9 mouse cellular contexts compared by ENCODE assay signal in genomic region chr17:78603872-78604271, GRCm38 (mm10).
A peak's percentile ranks its signal among the peaks of the same experiment; 100 is the strongest.
DNase-seq lines count a peak whose midpoint lies in the region; ATAC-seq lines count a peak whose summit lies in the region.
"Had no signal": no experiment of that assay in that cellular context is flagged by ENCODE, and none has a peak within 500 bp of the region (broad histone marks: within the 10 kb centered on the region; RNA-seq: fewer than 3 reads in every experiment).

No protein-coding gene starts in this region.

- ATAC-seq in hindbrain, embryonic 13.5 days (ENCODE audit: low FRiP score) = peak; percentile 47; the same call in 1 of the 2 replicates
- 0 out of 2 replicates have a peak, but pooled peaks have one; percentile 30 for ATAC-seq in midbrain, embryonic 16.5 days

- H3K9ac ChIP-seq in hindbrain, embryonic 13.5 days = no peak overlapping the region
- H3K9ac ChIP-seq in midbrain, embryonic 16.5 days (ENCODE audit: low read depth, low read length) = no peak overlapping the region
- H3K9ac ChIP-seq: embryonic facial prominence, embryonic 12.5 days had no signal

- H3K4me1 ChIP-seq in hindbrain, embryonic 13.5 days (replicated peaks) = peaks cover 9% of the 10 kb centered on the region; the same call in 1 of the 2 replicates
- H3K4me1 ChIP-seq in midbrain, embryonic 16.5 days (ENCODE audit: control insufficient read depth, insufficient read depth, low read length) = no peaks in the 10 kb centered on the region
- H3K4me1 ChIP-seq: embryonic facial prominence, embryonic 12.5 days had no signal

- WGBS in hindbrain, embryonic 13.5 days = 34% methylated on average over 8 of the region's 8 CpGs
- 33% methylated on average over 8 of the region's 8 CpGs for WGBS in midbrain, embryonic 16.5 days

- no peak overlapping the region for H3K4me3 ChIP-seq in hindbrain, embryonic 13.5 days
- H3K4me3 ChIP-seq in midbrain, embryonic 16.5 days (ENCODE audit: low read depth, low read length) = no peak overlapping the region
- H3K4me3 ChIP-seq: embryonic facial prominence, embryonic 12.5 days had no signal

- H3K9me3 ChIP-seq in hindbrain, embryonic 13.5 days = no peaks in the 10 kb centered on the region
- no peaks in the 10 kb centered on the region for H3K9me3 ChIP-seq in midbrain, embryonic 16.5 days (replicated peaks; ENCODE audit: control insufficient read depth, low read length, poor library complexity, severe bottlenecking)
- H3K9me3 ChIP-seq: embryonic facial prominence, embryonic 12.5 days had no signal

- H3K4me2 ChIP-seq in hindbrain, embryonic 13.5 days = no peak overlapping the region
- peak overlapping the region; percentile 31; the same call in 1 of the 2 replicates for H3K4me2 ChIP-seq in midbrain, embryonic 16.5 days (ENCODE audit: low read length)
- H3K4me2 ChIP-seq: embryonic facial prominence, embryonic 12.5 days had no signal

- peak; percentile 49 to 54 for DNase-seq in urinary bladder, adult 18-20 months (ENCODE audit: low spot score in 2 of 2)
- DNase-seq in urinary bladder, adult 2 months (ENCODE audit: low spot score) = no peak
- peak; percentile 90 to 94 for DNase-seq in cerebellum, postnatal 10 days
- peak; percentile 59 to 93 for DNase-seq in frontal cortex, adult 2 months (ENCODE audit: extremely low spot score in 1 of 2, low spot score in 1 of 2)
- DNase-seq in left cerebral cortex, adult 11 months (ENCODE audit: low spot score) = peak; percentile 63
- DNase-seq in splenic B cell, adult 2 months (ENCODE audit: low read depth, low spot score) = peak; percentile 71

- H3K36me3 ChIP-seq in hindbrain, embryonic 13.5 days = no peaks in the 10 kb centered on the region
- H3K36me3 ChIP-seq in midbrain, embryonic 16.5 days (ENCODE audit: control insufficient read depth, insufficient read depth, low read length) = no peaks in the 10 kb centered on the region
- H3K36me3 ChIP-seq in splenic B cell, adult 2 months (ENCODE audit: control insufficient read depth, insufficient read depth, low read length, poor library complexity, severe bottlenecking) = no peaks in the 10 kb centered on the region
- H3K36me3 ChIP-seq: embryonic facial prominence, embryonic 12.5 days had no signal

- no peaks in the 10 kb centered on the region for H3K27me3 ChIP-seq in hindbrain, embryonic 13.5 days
- no peaks in the 10 kb centered on the region for H3K27me3 ChIP-seq in midbrain, embryonic 16.5 days (ENCODE audit: control insufficient read depth, insufficient read depth, low read depth, low read length)
- no peaks in the 10 kb centered on the region for H3K27me3 ChIP-seq in splenic B cell, adult 2 months (ENCODE audit: control insufficient read depth, insufficient read depth, low read length, poor library complexity, severe bottlenecking)

- no peak overlapping the region for H3K27ac ChIP-seq in hindbrain, embryonic 13.5 days
- H3K27ac ChIP-seq in midbrain, embryonic 16.5 days (ENCODE audit: low read length) = no peak overlapping the region
- H3K27ac ChIP-seq: embryonic facial prominence, embryonic 12.5 days had no signal
